Mouse (Mus musculus): ENCODE measurements around the gene Lpin2. TPM values are rescaled to one million over a fixed set of nuclear protein-coding genes. Genes with fewer than 3 reads are reported as not detected.

The Lpin2 gene
- total and polyA plus RNA-seq, 3 experiments, result 22.4 to 32.1 TPM; not detected in 1

GRCm38 (mm10) chr17:71289572-71290176 is 107.3 kb downstream of the Lpin2 start:
- H3K9me3 ChIP-seq (replicated peaks; ENCODE audit: insufficient read depth, low read length), result no peaks in the 10 kb centered on the region
- H3K9ac ChIP-seq (ENCODE audit: control insufficient read depth, low read depth, low read length, poor library complexity, severe bottlenecking), result peak overlapping the region; percentile 38
- H3K4me3 ChIP-seq (ENCODE audit: control insufficient read depth in 1 of 2, insufficient read depth in 1 of 2, low read depth in 2 of 2, low read length in 2 of 2), result no peak overlapping the region
- no peaks in the 10 kb centered on the region for H3K27me3 ChIP-seq (ENCODE audit: control insufficient read depth in 1 of 2, insufficient read depth in 2 of 2, low read length in 2 of 2)
- H3K27ac ChIP-seq (ENCODE audit: control insufficient read depth, low read depth, low read length), result peak overlapping the region; percentile 94
- peak; percentile 82 for DNase-seq (ENCODE audit: low read depth, low spot score)
- H3K79me2 ChIP-seq (ENCODE audit: control insufficient read depth, insufficient read depth, low read length, poor library complexity), result peaks cover 24% of the 10 kb centered on the region
- peaks cover 0 to 83% of the 10 kb centered on the region in 2 experiments; a peak in 2 of 4 replicates for H3K36me3 ChIP-seq (ENCODE audit: control insufficient read depth in 1 of 2, insufficient read depth in 2 of 2, low read length in 2 of 2)
- H3K4me1 ChIP-seq (ENCODE audit: control insufficient read depth in 1 of 2, insufficient read depth in 2 of 2, low read length in 2 of 2), result peaks cover 60 to 80% of the 10 kb centered on the region in 2 experiments
- no peak for TF ChIP-seq POLR2AphosphoS2 (IDR thresholded peaks at IDR 0.05; ENCODE audit: low read length)
- no peak for TF ChIP-seq ZNF384 (IDR thresholded peaks at IDR 0.05; ENCODE audit: low read depth, low read length)
- TF ChIP-seq MAZ (IDR thresholded peaks at IDR 0.05; ENCODE audit: low read depth, low read length), result no peak; the same call in 1 of the 2 replicates
- TF ChIP-seq GATA1 (IDR thresholded peaks at IDR 0.05; ENCODE audit: low read depth, low read length), result peak; percentile 67; the same call in 1 of the 2 replicates
- TF ChIP-seq ZMIZ1 (IDR thresholded peaks at IDR 0.05; ENCODE audit: low read depth, low read length), result no peak
- no peak for TF ChIP-seq NELFE (IDR thresholded peaks at IDR 0.05; ENCODE audit: low read depth, low read length)
- TF ChIP-seq TAL1 (IDR thresholded peaks at IDR 0.05; ENCODE audit: low read length), result peak; percentile 52
- 0 out of 2 replicates have a peak, but pooled peaks have one; percentile 45 for TF ChIP-seq TBP (IDR thresholded peaks at IDR 0.05; ENCODE audit: low read depth, low read length)
- no peak for TF ChIP-seq E2F4 (IDR thresholded peaks at IDR 0.05; ENCODE audit: borderline replicate concordance, low read depth, low read length)
- no peak for TF ChIP-seq ZKSCAN1 (IDR thresholded peaks at IDR 0.05; ENCODE audit: low read depth, low read length)
- TF ChIP-seq USF2 (IDR thresholded peaks at IDR 0.05; ENCODE audit: borderline replicate concordance in 1 of 2, insufficient read depth in 1 of 2, low read depth in 1 of 2, low read length in 2 of 2), result no peak
- no peak for TF ChIP-seq SIN3A (IDR thresholded peaks at IDR 0.05; ENCODE audit: low read length)
- no peak for TF ChIP-seq KAT2A (conservative IDR thresholded peaks at IDR 0.05; ENCODE audit: low read depth, low read length)
- TF ChIP-seq RCOR1 (IDR thresholded peaks at IDR 0.05; ENCODE audit: low read depth, low read length), result peak; percentile 61; the same call in 1 of the 2 replicates
- TF ChIP-seq ELF1 (IDR thresholded peaks at IDR 0.05; ENCODE audit: low read depth, low read length), result no peak
- TF ChIP-seq MEF2A (IDR thresholded peaks at IDR 0.05; ENCODE audit: extremely low read depth, insufficient replicate concordance, low read depth, low read length, poor library complexity, severe bottlenecking), result no peak
- TF ChIP-seq RAD21 (IDR thresholded peaks at IDR 0.05; ENCODE audit: low read depth, low read length), result no peak
- no peak for TF ChIP-seq CTCF (IDR thresholded peaks at IDR 0.05 in 2 of 3, conservative IDR thresholded peaks at IDR 0.05 in 1 of 3; ENCODE audit: control insufficient read depth in 1 of 3, insufficient read depth in 1 of 3, low read depth in 2 of 3, low read length in 3 of 3, poor library complexity in 1 of 3, severe bottlenecking in 1 of 3)
- no peak for TF ChIP-seq POLR2AphosphoS5 (IDR thresholded peaks at IDR 0.05; ENCODE audit: borderline replicate concordance, low read depth, low read length)
- TF ChIP-seq ZC3H11A (IDR thresholded peaks at IDR 0.05; ENCODE audit: low read depth, low read length), result no peak
- peak; percentile 48; the same call in 1 of the 2 replicates for TF ChIP-seq MAX (IDR thresholded peaks at IDR 0.05; ENCODE audit: low read length)
- TF ChIP-seq CHD2 (IDR thresholded peaks at IDR 0.05; ENCODE audit: low read length), result no peak
- TF ChIP-seq UBTF (IDR thresholded peaks at IDR 0.05; ENCODE audit: borderline replicate concordance, insufficient read depth, low read depth, low read length), result no peak
- TF ChIP-seq TCF12 (IDR thresholded peaks at IDR 0.05; ENCODE audit: low read depth, low read length), result peak; percentile 65
- TF ChIP-seq USF1 (IDR thresholded peaks at IDR 0.05; ENCODE audit: low read depth, low read length), result no peak
- TF ChIP-seq BHLHE40 (IDR thresholded peaks at IDR 0.05; ENCODE audit: borderline replicate concordance, low read depth, low read length), result peak; percentile 31; the same call in 1 of the 2 replicates
- TF ChIP-seq POLR2A (IDR thresholded peaks at IDR 0.05; ENCODE audit: control insufficient read depth in 1 of 2, insufficient read depth in 1 of 2, low read depth in 1 of 2, low read length in 2 of 2, poor library complexity in 1 of 2), result peak in 1 of 2 experiments; percentile 31; a peak in 1 of 4 replicates
- TF ChIP-seq NRF1 (IDR thresholded peaks at IDR 0.05; ENCODE audit: insufficient read depth, low read depth, low read length, poor library complexity, severe bottlenecking), result no peak
- no peak for TF ChIP-seq HCFC1 (IDR thresholded peaks at IDR 0.05; ENCODE audit: low read depth, low read length)
- TF ChIP-seq MAFK (IDR thresholded peaks at IDR 0.05; ENCODE audit: borderline replicate concordance, low read depth, low read length), result no peak
- no peak for TF ChIP-seq GABPA (IDR thresholded peaks at IDR 0.05; ENCODE audit: low read depth, low read length)
- TF ChIP-seq JUND (IDR thresholded peaks at IDR 0.05; ENCODE audit: low read depth, low read length), result no peak; the same call in 1 of the 2 replicates
- TF ChIP-seq ETS1 (IDR thresholded peaks at IDR 0.05; ENCODE audit: low read depth, low read length), result peak; percentile 71
- TF ChIP-seq CHD1 (IDR thresholded peaks at IDR 0.05; ENCODE audit: low read depth, low read length), result no peak
- TF ChIP-seq MXI1 (IDR thresholded peaks at IDR 0.05; ENCODE audit: low read depth, low read length), result 0 out of 2 replicates have a peak, but pooled peaks have one; percentile 26
- no peak for TF ChIP-seq MYB (IDR thresholded peaks at IDR 0.05; ENCODE audit: low read depth, low read length)
